ENCODE assay signal across 1 mouse cellular context in the genomic region with DNA sequence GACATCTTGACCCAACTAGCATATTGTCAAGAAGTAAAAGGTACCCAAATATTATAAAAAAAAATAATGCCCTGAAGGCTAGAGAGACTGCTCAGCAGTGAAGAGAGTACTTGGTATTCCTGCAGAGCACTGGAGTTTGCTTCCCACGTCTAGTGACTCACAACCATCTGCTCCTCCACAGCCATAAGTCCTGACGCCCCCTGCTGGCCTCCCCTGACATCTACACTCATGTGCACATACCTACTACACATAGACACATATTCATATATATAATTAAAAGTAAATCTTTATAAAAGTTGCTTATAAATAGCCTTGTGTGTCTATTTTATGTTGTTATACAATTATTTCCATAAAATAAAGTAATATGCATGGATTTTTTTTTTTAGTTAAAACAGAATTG.
TF ChIP-seq lines count a peak whose summit lies in the region.

No protein-coding gene starts in this region.

TF ChIP-seq in MEL, 35 proteins besides CTCF, POLR2A, EP300 and RAD21 (continued from another document):
- TF ChIP-seq USF1 (IDR thresholded peaks at IDR 0.05; ENCODE audit: low read depth, low read length) (no peak), SIN3A (IDR thresholded peaks at IDR 0.05; ENCODE audit: low read length) (no peak), MAFK (IDR thresholded peaks at IDR 0.05; ENCODE audit: borderline replicate concordance, low read depth, low read length) (no peak), TAL1 (IDR thresholded peaks at IDR 0.05; ENCODE audit: low read length) (no peak), JUND (IDR thresholded peaks at IDR 0.05; ENCODE audit: low read depth, low read length) (no peak), NRF1 (IDR thresholded peaks at IDR 0.05; ENCODE audit: insufficient read depth, low read depth, low read length, poor library complexity, severe bottlenecking) (no peak), MYB (IDR thresholded peaks at IDR 0.05; ENCODE audit: low read depth, low read length) (no peak), SMC3 (IDR thresholded peaks at IDR 0.05; ENCODE audit: low read depth, low read length) (no peak), CHD1 (IDR thresholded peaks at IDR 0.05; ENCODE audit: low read depth, low read length) (no peak), UBTF (IDR thresholded peaks at IDR 0.05; ENCODE audit: borderline replicate concordance, insufficient read depth, low read depth, low read length) (no peak), ETS1 (IDR thresholded peaks at IDR 0.05; ENCODE audit: low read depth, low read length) (no peak), MAX (IDR thresholded peaks at IDR 0.05; ENCODE audit: low read length) (no peak), ZMIZ1 (IDR thresholded peaks at IDR 0.05; ENCODE audit: low read depth, low read length) (no peak), USF2 (IDR thresholded peaks at IDR 0.05; ENCODE audit: borderline replicate concordance in 1 of 2, insufficient read depth in 1 of 2, low read depth in 1 of 2, low read length in 2 of 2) (no peak)
